Mouse (Mus musculus): ENCODE measurements around the gene Rhbdf2. TPM values are rescaled to one million over a fixed set of nuclear protein-coding genes. Genes with fewer than 3 reads are reported as not detected.

Rhbdf2 gene
- total and polyA plus RNA-seq, 3 experiments = 6.4 to 13.7 TPM; not detected in 1

DNA sequence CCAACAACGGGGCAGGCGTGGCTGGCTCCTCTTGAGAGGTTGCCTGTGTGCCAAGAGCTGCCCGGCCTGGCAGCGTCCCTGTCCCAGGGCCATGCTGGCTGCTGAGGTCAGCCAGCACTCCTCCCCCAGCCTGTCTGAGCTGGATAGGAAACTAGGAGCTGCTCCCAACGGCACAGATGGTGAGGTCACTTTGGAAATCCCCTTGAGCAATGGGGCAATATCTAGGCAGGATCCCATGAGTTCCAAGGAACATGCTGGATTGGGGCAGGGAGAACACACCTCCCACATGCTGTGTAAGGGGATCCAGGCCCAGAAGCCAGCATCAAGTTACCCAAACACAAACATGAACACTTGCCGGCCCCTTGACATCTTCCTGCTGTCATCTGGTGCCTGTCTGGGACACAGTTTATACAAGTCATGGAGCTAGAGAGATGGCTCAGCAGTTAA, 5.5 kb downstream of the Rhbdf2 start:
- TF ChIP-seq MYC (IDR thresholded peaks at IDR 0.05; ENCODE audit: low read depth, low read length) = no peak
- TF ChIP-seq CTCF (IDR thresholded peaks at IDR 0.05 in 2 of 3, conservative IDR thresholded peaks at IDR 0.05 in 1 of 3; ENCODE audit: control insufficient read depth in 1 of 3, insufficient read depth in 1 of 3, low read depth in 2 of 3, low read length in 3 of 3, poor library complexity in 1 of 3, severe bottlenecking in 1 of 3) = no peak
- no peak for TF ChIP-seq ZKSCAN1 (IDR thresholded peaks at IDR 0.05; ENCODE audit: low read depth, low read length)
- no peak for TF ChIP-seq NRF1 (IDR thresholded peaks at IDR 0.05; ENCODE audit: insufficient read depth, low read depth, low read length, poor library complexity, severe bottlenecking)
- no peak for TF ChIP-seq USF2 (IDR thresholded peaks at IDR 0.05; ENCODE audit: borderline replicate concordance in 1 of 2, insufficient read depth in 1 of 2, low read depth in 1 of 2, low read length in 2 of 2)
- no peak for TF ChIP-seq MAZ (IDR thresholded peaks at IDR 0.05; ENCODE audit: low read depth, low read length)
- TF ChIP-seq ZMIZ1 (IDR thresholded peaks at IDR 0.05; ENCODE audit: low read depth, low read length) = no peak
- TF ChIP-seq HCFC1 (IDR thresholded peaks at IDR 0.05; ENCODE audit: low read depth, low read length) = no peak
- no peak for TF ChIP-seq CHD1 (IDR thresholded peaks at IDR 0.05; ENCODE audit: low read depth, low read length)
- TF ChIP-seq NELFE (IDR thresholded peaks at IDR 0.05; ENCODE audit: low read depth, low read length) = no peak
- no peak for TF ChIP-seq TCF12 (IDR thresholded peaks at IDR 0.05; ENCODE audit: low read depth, low read length)
- TF ChIP-seq ELF1 (IDR thresholded peaks at IDR 0.05; ENCODE audit: low read depth, low read length) = no peak
- TF ChIP-seq ETS1 (IDR thresholded peaks at IDR 0.05; ENCODE audit: low read depth, low read length) = no peak
- no peak for TF ChIP-seq CHD2 (IDR thresholded peaks at IDR 0.05; ENCODE audit: low read length)
- no peak for TF ChIP-seq ZNF384 (IDR thresholded peaks at IDR 0.05; ENCODE audit: low read depth, low read length)
- no peak for TF ChIP-seq TBP (IDR thresholded peaks at IDR 0.05; ENCODE audit: low read depth, low read length)
- TF ChIP-seq RCOR1 (IDR thresholded peaks at IDR 0.05; ENCODE audit: low read depth, low read length) = no peak
- no peak for TF ChIP-seq MAFK (IDR thresholded peaks at IDR 0.05; ENCODE audit: borderline replicate concordance, low read depth, low read length)
- no peak for TF ChIP-seq RAD21 (IDR thresholded peaks at IDR 0.05; ENCODE audit: low read depth, low read length)
- TF ChIP-seq SMC3 (IDR thresholded peaks at IDR 0.05; ENCODE audit: low read depth, low read length) = no peak
- peaks cover 0 to 29% of the 10 kb centered on the region in 2 experiments; a peak in 2 of 4 replicates for H3K36me3 ChIP-seq (ENCODE audit: control insufficient read depth in 1 of 2, insufficient read depth in 2 of 2, low read length in 2 of 2)
- H3K9ac ChIP-seq (ENCODE audit: control insufficient read depth, low read depth, low read length, poor library complexity, severe bottlenecking) = no peak overlapping the region
- no peak overlapping the region; the same call in 1 of the 2 replicates for H3K27ac ChIP-seq (ENCODE audit: control insufficient read depth, low read depth, low read length)
- no peak overlapping the region for H3K4me3 ChIP-seq (ENCODE audit: control insufficient read depth in 1 of 2, insufficient read depth in 1 of 2, low read depth in 2 of 2, low read length in 2 of 2)
- H3K9me3 ChIP-seq (replicated peaks; ENCODE audit: insufficient read depth, low read length) = no peaks in the 10 kb centered on the region
- H3K79me2 ChIP-seq (ENCODE audit: control insufficient read depth, insufficient read depth, low read length, poor library complexity) = peaks cover 6% of the 10 kb centered on the region
- H3K27me3 ChIP-seq (ENCODE audit: control insufficient read depth in 1 of 2, insufficient read depth in 2 of 2, low read length in 2 of 2) = no peaks in the 10 kb centered on the region
- DNase-seq (ENCODE audit: low read depth, low spot score) = no peak
- H3K4me1 ChIP-seq (ENCODE audit: control insufficient read depth in 1 of 2, insufficient read depth in 2 of 2, low read length in 2 of 2) = peaks cover 25 to 69% of the 10 kb centered on the region in 2 experiments
